Mouse (Mus musculus) retina, postnatal 1 day (tissue): Measurements from ENCODE around the gene Abhd5.
A peak's percentile ranks its signal among the peaks of the same experiment; 100 is the strongest.
"Not testable (repeated sequence)": the region's sequence is repeated elsewhere in the genome, so short reads cannot be mapped to it uniquely, and the experiment has no call there.

ENCODE experiments used
- DNase-seq: peaks from one replicate; pipeline ENCODE4 v3.0.0-alpha.2; 2012

Abhd5 gene

DNA sequence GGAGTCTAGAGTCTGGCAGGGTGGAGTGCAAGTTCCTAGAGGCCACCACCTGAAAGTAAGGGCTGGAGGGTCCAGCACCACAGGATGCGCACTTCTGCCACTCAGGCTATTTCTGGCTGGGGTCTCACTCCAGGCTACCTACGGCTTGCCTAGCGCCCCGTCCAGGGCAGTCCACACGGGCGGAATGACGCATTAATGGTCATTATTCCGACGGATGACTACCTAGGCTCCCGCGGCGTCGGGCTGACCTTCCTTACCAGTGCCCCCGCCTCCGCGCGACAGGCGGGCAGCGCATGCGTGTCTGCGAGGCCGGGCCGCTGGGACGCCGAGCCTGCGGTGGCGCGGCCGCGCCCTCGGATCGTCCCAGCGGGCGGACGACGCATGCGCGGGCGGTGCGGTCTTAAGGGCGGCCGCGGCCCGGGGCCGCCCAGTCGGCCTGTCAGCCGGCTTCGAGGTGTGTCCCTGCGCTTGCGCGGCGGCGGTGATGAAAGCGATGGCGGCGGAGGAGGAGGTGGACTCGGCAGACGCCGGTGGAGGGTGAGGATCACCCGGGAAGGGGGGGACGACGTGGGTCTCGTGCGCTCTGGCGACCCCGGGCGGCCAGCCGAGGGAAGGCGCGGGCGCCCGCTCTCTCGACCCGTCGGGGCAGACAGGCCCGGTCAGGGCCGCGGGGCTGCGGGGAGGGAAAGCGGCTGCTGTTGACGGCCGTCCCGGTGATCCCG lies at the start of gene Abhd5:
Abhd5 (plus strand) TSS at position 306 of the 722 bp plus-strand sequence.
- DNase-seq: peak; percentile 97

DNA sequence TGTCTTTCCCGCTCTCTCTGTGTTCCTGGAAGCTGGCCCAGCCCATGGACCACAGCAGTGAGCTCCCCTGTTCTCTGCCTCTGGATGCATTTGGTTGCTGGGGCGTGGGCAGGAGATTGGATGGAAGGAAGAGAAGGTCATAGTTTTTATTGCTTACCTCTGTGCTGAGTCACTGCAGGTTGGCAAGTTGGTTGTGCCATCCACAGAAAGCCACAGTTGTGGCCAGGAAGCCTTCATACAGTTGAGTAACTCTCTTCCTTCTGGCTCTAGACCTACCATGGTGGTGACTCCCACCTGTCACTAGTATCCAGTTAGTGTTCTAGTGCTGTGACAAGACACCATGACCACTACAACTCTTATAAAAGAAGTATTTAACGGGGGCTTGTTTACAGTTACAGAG lies 46.1 kb upstream of the Abhd5 start:
- DNase-seq: no peak

DNA sequence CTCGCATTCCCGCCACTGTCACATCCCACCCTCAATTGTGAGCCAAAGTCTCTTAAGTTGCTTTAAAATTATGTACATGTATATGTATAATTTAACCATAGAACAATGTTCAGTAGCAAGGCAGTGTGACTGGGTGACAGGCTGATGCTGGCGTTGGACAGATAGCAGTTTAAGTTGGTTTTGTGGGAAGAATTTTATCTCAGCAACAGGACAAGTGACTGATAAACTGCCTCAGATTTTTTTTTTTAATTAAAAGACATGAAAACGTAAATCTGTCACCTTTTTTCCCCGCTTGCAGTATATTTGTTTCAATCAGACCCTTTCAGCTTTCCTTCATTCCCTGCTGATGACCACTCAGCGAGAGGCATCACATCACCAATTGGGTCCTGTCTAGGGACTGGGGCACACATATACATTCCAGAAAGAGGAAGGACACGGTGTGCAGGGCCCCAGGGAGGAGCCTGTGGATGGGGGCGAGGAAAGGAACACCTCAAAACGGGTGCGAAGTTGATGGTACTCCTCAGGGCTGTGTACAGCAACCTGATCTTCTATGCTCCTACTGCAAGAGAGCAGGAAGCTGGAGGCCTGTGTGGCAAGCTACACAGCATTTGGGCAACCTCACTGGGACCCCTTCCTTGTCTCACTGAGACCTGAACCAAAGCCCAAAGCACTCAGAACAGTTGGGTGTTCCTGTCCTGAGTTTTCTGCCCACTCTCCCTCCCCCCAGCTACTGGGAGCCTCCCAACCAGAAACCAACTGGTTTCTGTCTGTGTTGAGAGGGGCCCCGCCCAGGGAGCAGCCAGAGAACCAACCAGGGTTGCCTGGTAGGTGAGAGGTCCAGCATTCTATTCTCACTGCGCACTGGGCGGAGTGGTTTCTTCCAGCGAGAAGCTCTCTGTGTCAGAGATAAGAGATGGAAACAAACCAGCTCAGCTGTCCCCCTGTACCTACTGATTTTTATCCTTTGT lies 42.1 kb upstream of the Abhd5 start:
- no peak for DNase-seq

DNA sequence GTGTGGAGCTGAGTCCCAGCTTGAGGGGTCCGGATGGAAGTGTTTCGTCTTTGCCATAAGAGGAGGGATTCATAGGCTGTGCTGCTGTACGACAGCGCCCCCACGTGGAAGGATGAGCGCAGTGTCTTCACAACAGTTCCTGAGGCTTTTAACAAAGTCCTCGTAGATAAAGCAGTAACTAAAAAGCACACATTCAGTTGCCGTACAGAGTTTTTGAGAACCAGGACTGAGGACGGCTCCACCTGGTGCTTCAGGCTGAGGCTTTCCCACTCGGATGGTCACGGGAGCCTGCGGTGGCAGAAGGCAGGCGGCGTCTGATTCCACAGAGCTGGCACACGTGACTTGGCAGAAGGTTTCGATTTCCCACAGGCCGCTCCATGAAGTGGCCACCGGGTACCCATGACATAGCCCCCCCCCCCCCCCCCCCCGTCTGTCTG lies 40.8 kb upstream of the Abhd5 start:
- DNase-seq: peak; percentile 91

DNA sequence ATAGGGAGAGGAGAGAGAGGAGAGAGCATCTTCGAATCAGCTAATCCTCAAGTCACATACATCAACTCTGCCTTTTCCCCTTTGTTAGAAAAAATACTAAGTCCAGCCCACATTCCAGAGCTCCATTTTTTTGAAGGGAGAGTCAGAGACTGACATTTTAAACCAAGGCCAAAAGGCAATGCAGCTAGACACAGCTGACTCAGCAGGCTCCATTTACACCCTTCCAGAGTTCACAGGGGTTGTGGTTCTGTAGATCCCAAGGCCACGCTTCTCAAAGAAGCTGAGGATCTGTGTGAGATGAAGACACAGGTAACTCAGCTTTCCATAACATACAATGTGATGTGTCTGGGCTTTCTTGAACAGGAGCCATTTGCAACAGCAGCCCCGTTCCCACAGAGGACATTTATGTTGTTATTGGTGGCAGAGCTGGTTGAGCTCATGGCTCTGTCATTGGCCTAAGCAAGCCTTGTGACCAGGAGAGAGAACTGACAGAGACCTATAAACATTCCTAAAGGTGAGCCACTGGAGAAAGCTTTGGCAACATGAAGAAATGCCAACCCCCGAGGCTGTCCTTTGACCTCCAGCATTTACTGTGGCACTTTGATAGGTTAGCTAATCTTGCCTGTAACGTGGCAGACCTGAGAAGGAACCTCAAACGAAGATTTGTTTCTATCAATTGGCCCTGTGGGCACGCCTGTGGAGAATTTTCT lies 40.2 kb upstream of the Abhd5 start:
- DNase-seq: no peak

DNA sequence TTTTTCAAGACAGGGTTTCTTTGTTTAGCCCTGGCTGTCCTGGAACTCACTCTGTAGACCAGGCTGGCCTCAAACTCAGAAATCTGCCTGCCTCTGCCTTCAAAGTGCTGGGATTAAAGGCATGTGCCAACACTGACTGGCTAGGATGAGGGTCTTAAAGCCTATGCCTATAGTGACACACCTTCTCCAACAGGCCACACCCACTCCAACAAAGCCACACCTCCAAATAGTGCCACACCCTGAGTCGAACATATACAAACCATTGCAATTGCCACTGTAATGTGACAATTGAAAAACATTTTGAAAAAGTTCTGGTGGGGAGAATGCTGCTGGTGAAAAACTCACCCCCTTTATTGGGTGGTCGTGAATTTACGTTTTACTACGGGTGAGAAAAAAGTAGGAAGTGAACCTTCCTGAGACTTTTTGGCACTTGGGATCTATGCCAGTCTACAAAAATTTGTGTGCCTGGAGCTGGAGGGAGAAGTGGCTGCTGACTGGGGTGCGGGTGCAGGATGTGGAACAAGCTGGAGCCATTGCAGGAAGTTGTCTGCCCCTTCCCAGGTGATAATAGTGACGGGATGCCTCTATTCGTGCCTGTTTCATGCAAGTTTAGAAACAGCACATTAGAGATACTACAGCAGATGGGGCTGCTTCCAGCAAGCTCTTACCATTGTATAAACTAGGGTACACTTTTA lies 39.0 kb upstream of the Abhd5 start:
- no peak for DNase-seq

DNA sequence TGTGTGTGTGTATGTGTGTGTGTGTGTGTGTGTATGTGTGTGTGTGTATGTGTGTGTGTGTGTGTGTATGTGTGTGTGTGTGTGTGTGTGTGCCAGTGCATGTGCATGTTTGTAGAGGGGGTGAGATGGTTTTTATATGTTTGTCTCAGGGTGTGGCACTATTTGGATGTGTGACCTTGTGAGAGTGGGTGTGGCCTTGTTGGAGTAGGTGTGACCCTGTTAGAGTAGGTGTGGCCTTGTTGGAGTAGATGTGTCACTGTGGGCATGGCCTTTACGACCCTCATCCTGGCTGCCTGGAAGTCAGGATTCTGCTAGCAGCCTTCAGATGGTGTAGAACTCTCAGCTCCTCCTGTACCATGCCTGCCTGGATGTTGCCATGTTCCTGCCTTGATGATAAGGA lies 38.3 kb upstream of the Abhd5 start:
- not testable (repeated sequence) for DNase-seq

DNA sequence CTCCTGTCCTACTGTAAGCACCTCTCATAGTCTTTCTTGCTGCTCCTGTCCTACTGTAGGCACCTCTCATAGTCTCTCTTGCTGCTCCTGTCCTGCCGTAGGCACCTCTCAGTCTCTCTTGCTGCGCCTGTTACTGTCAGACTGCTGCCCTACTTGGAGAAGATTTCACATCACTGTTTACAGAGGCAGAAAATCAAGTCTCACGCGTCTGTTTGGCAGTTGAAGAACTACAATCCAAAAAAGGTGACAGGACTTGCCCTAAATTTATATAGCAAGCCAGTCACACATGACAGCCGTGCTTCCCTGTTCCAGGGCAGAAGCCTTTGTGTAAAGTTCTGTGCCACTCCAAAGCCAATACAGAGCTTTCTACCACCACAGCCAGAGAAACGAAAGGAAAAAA lies 37.0 kb upstream of the Abhd5 start:
- no peak for DNase-seq

DNA sequence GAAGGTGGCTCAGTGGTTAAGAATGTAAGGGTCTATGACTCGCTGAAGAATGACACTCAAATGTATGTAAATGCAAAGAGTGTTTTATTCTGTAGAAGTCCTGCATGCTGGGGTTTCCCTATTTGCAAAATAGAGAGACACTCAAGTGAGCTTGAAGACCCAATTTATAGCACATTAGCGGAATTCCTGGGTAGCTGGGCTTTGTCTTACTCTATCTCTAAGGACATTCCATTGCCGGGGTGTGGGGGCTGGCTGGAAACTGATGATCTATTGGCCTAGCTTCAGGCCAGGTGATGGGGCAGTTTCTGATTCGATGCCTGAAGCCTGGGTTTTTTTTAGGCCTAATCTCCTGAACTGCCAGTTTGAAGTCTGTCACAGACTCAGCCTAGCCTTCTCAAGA lies 36.5 kb upstream of the Abhd5 start:
- no peak for DNase-seq

DNA sequence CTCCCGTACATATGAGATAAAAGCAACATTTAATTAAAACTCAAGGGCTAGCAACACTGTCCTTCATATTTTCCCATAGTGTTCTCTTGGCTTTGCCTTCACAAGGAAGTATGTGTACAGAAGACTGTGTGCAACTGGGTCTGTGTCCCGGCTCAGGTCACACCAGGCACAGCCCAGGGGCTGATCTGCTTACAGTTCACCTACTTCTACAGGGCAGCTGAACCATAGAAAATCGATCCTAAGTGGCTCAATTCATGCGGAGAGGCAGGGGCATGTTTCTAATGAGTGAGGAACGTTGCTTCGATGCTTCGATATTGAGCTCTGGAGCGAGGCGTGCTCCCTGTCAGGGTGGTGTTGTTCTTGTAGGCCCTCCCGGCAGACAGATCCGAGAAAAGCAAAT lies 35.9 kb upstream of the Abhd5 start:
- peak; percentile 61 for DNase-seq

DNA sequence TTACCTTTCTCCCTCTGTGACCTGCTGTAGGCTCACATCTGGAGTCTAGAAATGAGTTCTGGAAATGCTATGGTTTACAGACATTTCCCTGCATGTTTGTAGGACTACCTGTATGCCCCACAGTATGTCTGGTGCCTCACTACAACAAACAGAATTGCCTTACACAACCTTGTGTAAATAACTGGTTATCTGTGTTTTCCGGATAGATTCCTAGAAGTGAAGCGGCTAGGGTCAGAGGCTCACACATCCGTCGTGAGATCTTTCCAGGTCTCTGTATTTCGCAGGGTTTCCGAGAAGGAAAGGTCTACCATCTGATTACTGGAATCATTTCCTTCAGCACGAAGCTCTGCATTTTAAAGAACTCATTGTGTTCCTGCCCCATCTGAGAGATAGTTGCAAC lies 34.8 kb upstream of the Abhd5 start:
- no peak for DNase-seq

DNA sequence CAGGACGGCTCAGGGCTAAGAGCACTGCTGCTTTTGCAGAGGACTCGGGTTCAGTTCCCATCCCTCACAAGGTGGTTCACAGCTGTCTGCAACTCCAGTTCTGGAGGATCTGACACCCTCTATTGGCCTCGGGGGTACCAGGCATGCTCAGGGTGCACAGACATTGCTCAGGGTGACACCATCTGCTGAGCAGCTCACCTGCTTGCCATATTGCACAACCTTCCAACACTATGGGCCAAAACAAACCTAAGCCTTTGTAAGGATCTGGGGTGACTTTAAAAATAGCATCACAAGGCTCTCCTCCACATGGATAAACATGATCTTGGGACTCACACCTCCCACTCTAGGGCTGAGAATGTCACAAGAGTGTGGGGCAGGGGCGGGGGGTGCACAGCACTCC lies 30.8 kb upstream of the Abhd5 start:
- DNase-seq: no peak

DNA sequence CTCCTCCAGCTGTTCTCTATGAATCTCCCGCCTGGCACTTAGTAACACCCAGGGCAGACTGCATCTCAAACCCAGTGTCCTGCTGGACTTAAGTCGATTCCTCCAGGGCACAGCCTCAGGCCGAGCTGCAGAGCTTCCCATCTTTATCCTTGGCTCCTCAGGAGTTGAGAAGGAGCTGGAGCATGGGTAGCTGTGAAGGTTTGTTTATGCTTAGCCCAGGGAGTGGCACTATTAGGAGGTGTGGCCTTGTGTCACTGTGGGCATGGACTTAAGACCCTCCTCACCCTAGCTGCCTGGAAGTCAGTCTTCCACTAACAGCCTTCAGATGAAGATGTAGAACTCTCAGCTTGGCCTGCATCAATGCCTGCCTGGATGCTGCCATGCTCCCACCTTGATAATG lies 29.1 kb upstream of the Abhd5 start:
- DNase-seq: no peak

DNA sequence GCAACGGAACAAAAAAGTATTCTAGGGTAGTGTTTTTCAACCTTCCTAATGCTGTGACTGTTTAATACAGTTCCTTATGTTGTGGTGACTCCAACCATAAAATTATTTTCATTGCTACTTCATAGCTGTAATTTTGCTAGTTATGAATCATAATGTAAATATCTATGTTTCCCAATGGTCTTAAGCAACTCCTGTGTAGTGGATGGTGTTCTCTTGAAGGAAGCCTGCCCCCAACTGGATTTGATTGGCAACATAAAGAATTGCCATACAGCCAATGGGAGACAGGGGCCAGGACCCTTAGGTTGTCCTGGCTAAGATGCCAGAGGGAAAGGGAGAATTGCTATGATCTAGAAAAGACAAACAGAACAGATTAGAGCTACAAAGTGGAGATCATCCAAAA lies 25.4 kb upstream of the Abhd5 start:
- no peak for DNase-seq

DNA sequence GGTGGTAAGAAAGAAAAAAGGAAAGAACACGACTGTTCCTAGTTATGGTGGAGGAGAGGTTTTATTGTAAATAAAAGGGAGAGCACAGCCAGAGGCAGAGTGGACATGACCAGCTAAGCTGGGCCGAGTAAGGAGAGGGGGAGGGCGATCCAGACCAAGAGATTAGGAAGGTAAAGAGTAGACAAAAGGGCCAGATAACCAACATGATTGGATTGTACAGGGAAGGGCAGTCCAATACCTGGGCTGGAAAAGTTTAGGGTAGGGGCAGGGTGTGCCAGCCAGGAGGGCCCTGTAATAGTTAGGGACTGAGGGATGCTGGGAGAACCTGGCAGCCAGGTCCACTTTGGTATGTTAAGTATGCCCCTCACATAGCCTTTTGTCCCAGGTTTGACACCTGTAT lies 23.2 kb upstream of the Abhd5 start:
- DNase-seq: no peak

DNA sequence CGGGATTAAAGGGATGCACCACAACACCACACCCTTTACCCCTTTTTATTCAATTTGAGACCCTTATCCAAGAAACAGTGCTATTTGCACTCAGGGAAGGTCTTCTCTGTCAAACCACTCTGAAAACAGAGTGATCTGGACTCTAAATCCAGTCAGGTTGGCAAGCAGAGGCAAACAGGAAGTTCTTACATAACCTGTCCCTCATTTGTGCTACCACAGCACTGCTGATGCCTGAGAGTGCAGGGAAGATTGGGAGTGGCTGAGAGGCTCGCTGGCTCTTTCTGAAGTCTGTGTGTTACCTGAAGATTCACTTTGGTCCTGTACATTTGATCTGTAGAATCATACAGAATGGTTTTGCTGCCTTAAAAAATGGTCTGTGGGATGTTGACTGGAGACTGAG lies 14.7 kb upstream of the Abhd5 start:
- DNase-seq: no peak

DNA sequence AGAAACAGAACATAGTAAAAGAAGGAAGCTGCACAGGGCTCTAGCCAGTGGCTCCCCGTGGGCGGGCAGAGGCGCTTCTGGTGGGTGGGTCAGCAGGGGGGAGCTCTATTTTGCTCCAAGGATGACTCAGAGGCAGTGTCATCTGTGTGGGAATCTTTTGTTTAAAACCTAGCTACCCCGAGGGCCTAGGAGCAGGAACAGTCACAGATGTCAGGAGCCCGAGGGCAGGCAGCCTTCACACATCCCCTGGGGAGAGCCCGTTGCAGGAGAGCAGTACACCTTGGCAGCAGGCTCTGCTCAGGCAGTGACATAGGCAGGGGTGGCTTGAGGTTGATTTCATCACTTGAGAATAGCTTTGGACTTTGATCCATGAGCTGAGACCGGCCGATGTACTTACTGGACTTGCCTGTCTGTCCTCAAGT lies 13.9 kb upstream of the Abhd5 start:
- DNase-seq: peak; percentile 12

DNA sequence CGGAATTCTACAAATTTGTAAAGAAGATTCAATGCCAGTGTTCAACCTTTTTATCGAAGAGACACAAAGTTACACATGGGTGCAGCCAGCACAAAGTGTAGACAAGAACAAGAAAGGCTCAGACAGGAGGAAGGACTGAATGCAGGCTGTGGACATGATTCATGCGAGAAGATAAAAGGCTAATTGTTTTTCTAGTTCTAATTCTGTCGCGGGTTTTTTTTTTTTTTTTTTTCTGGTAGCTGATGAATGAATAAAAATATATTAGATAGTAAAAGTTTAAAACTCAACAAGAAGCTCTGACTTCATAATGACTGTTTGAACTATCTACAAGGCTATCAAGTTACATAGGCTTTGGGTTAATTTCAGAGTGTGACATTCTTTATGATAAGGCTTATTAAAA lies 11.4 kb upstream of the Abhd5 start:
- DNase-seq: no peak

DNA sequence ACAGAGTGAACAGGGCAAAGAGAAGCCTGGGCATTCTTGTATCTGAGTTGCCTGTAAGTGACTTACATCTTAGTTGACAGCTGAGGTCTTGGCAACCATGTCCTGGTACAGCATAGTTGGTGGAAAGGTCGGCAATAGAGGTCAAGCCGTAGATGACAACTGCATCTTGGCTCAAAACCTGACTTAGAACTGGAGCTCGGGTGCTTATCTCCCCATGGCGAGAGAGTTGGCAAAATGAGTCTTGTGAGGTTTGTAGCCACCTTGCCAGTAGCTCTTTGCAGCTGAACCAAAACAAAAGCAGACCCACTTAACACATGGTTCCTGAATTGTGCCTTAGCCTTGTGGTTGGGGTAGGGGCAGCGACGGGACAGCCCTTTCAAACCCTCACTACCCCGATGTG lies 8.0 kb upstream of the Abhd5 start:
- no peak for DNase-seq

DNA sequence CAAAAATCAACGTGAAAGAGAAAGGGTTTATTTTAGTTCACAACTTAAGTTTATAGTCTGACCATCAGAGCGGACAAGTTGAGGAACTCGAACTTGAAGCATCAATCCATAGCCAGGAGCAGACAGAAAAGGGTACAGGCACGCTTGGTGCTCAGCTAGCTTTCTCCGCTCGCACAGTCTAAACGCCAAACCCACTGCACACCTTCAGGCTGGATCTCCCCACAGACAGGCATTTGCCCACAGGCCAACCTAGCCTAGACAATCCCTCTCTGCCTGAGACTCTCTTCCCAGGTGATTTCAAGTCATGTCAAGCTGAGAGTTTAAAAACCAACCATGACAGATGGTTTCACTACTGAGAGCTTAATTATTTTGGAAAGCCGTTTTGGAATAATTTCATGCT lies 6.8 kb upstream of the Abhd5 start:
- no peak for DNase-seq

DNA sequence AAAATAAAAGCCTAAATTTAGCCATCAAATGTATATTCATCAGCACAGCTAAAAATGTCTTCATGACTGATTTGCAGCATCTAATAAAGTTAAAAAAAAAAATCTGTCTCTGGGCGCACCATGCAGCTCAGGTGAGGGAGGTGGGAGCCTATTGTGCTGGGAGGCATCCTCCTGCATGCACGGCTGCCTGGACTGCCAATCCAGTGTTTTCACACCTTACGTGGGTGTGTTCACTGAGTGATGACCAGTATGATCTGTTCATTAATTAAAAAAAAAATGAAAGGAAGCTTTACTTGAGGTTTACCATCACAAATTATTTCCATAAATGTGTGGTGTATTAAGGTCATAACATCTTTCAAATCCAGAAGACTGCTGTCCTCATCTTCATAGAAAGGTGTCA lies 6.1 kb upstream of the Abhd5 start:
- no peak for DNase-seq

DNA sequence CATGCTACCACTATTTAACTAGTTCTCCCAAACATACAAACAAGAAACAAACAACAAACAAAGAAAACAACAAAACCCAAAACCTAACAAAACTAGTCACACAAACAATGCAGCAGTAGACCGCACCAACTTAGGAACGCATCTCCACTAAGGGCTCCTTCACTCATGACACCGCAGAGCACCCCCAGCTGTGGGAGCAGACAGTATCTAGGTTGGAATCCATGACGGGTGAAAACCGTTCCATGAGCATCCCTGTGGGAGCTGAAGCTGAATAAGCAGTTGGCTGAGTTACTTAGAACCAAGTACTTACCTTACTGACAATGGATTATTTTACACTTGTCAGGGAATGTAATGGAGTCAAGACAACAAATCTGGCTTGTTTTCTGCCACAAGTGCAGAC lies 5.3 kb upstream of the Abhd5 start:
- DNase-seq: no peak

DNA sequence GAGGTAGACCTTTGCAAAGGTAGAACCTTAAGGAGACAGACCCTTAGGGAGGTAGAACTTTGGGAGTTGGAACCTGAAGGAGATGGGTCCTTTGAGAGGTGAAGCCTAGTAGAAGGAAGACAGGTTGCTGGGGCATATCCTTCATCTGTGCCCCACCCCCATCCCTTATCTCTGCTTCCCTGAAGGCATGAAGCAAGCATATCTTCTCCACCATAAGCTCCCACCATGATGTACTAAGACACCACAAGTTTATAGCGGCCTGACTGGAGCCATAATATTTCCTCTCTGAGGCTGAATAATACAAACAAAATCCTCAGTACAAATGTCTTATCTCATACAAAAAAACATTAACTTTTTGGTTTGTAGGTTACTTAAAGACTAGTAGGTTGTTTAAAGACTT lies 3.5 kb upstream of the Abhd5 start:
- DNase-seq: no peak
